Mouse (Mus musculus): ENCODE measurements around the gene Kifc5b. TPM values are rescaled to one million over a fixed set of nuclear protein-coding genes. Genes with fewer than 3 reads are reported as not detected.
"Not testable (repeated sequence)": the region's sequence is repeated elsewhere in the genome, so short reads cannot be mapped to it uniquely, and the experiment has no call there.

The Kifc5b gene
- polyA plus RNA-seq, 1 experiment from 2014 or later = 9.2 TPM

GRCm38 (mm10) chr17:26967477-26967876 lies 50.6 kb downstream of the Kifc5b start:
- Histone ChIP-seq H3K27ac (no peak overlapping the region), H3K27me3 (no peaks in the 10 kb centered on the region), H3K4me2 (no peak overlapping the region), H3K4me3 (no peak overlapping the region), H3K4me1 (peaks cover 15% of the 10 kb centered on the region), H3K9ac (no peak overlapping the region), H3K36me3 (ENCODE audit: poor library complexity, severe bottlenecking) (peaks cover 85% of the 10 kb centered on the region), H3K9me3 (replicated peaks) (no peaks in the 10 kb centered on the region)
- WGBS = 89% methylated on average over 6 of the region's 6 CpGs
- no peak for ATAC-seq

DNA sequence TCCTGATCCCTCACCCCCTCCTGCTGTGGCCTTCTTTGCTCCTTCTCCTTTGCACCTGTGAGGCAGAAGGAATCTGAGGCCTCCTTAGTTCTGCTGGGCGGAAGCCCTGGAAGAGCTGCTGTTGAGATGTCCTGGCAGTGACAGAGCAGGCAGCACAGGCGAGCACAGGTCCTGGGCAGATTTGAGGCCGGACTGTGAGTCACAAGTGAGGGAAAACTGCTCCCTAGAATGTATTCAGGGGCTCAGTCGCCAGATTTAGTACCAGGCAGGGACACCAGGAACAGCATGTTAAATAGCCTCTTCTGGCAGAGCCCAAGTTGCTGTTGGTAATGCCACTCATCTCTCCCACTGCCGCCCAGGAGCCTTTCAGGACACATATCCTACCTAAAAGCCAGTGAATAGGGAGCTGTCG lies 51.3 kb downstream of the Kifc5b start:
- ATAC-seq = no peak
- peaks cover 77% of the 10 kb centered on the region for H3K36me3 ChIP-seq (ENCODE audit: poor library complexity, severe bottlenecking)
- WGBS = 78% methylated on average over 6 of the region's 6 CpGs

DNA sequence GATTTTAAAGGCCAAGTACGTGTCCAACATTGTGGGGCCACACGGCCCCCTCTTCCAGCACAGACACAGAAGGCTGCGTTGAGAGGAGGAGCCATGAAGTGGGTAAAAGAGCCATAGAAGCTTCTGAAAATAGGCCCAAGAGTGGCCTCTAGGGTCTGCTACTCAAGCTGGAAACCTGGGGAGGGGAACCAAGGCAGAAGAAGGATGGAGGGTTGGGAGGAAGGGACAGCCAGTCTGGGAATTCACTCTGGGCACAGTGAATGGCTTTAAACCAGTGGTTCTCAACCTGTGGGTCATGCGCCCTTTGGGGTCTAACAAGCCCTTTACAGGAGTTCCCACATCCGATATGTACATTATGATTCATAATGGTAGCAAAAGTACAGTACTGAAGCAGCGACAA lies 52.4 kb downstream of the Kifc5b start:
- Histone ChIP-seq H3K4me2 (no peak overlapping the region), H3K4me1 (peaks cover 25% of the 10 kb centered on the region), H3K9me3 (replicated peaks) (no peaks in the 10 kb centered on the region), H3K27ac (no peak overlapping the region), H3K9ac (no peak overlapping the region), H3K27me3 (no peaks in the 10 kb centered on the region), H3K4me3 (no peak overlapping the region), H3K36me3 (ENCODE audit: poor library complexity, severe bottlenecking) (peaks cover 68% of the 10 kb centered on the region)
- WGBS = 84% methylated on average over 6 of the region's 6 CpGs
- no peak for ATAC-seq

More for the DNA sequence above, 51.3 kb downstream of the Kifc5b start:
- Histone ChIP-seq H3K4me1 (peaks cover 17% of the 10 kb centered on the region), H3K27ac (no peak overlapping the region), H3K4me3 (no peak overlapping the region), H3K4me2 (no peak overlapping the region), H3K9ac (no peak overlapping the region), H3K27me3 (no peaks in the 10 kb centered on the region), H3K9me3 (replicated peaks) (no peaks in the 10 kb centered on the region)

DNA sequence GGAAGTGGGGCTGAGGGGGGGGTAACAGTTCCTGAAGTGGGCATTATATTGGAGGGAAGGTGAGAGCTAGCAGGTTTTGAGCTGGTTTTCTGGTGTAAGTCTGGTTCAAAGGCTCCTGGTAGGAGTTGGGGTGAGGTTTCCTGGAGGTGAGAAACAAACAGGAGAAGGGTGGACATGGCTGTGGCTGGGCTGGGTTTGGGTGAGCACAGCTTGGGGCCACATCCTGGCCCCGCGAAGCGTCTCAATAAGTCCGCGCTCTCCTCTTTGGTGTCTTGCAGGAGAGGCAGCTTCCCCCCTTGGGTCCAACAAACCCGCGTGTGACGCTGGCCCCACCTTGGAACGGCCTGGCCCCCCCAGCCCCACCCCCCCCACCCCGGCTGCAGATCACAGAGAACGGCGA lies 53.3 kb downstream of the Kifc5b start:
- Histone ChIP-seq H3K4me1 (peaks cover 35% of the 10 kb centered on the region), H3K4me3 (no peak overlapping the region), H3K27me3 (no peaks in the 10 kb centered on the region), H3K27ac (no peak overlapping the region), H3K36me3 (ENCODE audit: poor library complexity, severe bottlenecking) (peaks cover 68% of the 10 kb centered on the region), H3K4me2 (no peak overlapping the region), H3K9me3 (replicated peaks) (no peaks in the 10 kb centered on the region), H3K9ac (no peak overlapping the region)
- 66% methylated on average over 6 of the region's 12 CpGs for WGBS
- no peak for ATAC-seq

- H3K4me2 ChIP-seq = peak overlapping the region; percentile 98
These were observed 54.5 kb downstream of the Kifc5b start for GRCm38 (mm10) chr17:26971247-26971905.

GRCm38 (mm10) chr17:26972107-26972506 lies 55.2 kb downstream of the Kifc5b start:
- H3K9ac ChIP-seq = peak overlapping the region; percentile 83
- no peaks in the 10 kb centered on the region for H3K9me3 ChIP-seq (replicated peaks)
- H3K36me3 ChIP-seq (ENCODE audit: poor library complexity, severe bottlenecking) = peaks cover 68% of the 10 kb centered on the region
- H3K4me3 ChIP-seq = peak overlapping the region; percentile 85
- peak overlapping the region; percentile 84; the same call in 1 of the 2 replicates for H3K27ac ChIP-seq
- no peaks in the 10 kb centered on the region for H3K27me3 ChIP-seq
- ATAC-seq = no peak
- H3K4me2 ChIP-seq = peak overlapping the region; percentile 98
- peaks cover 50% of the 10 kb centered on the region for H3K4me1 ChIP-seq
- 7% methylated on average over 3 of the region's 3 CpGs for WGBS

More at GRCm38 (mm10) chr17:26971247-26971905, 54.5 kb downstream of the Kifc5b start:
- Histone ChIP-seq H3K9me3 (replicated peaks) (no peaks in the 10 kb centered on the region), H3K9ac (peak overlapping the region; percentile 83; the same call in 1 of the 2 replicates), H3K27ac (no peak overlapping the region), H3K4me1 (peaks cover 46% of the 10 kb centered on the region), H3K4me3 (no peak overlapping the region), H3K27me3 (no peaks in the 10 kb centered on the region), H3K36me3 (ENCODE audit: poor library complexity, severe bottlenecking) (peaks cover 68% of the 10 kb centered on the region)
- 56% methylated on average over 8 of the region's 8 CpGs for WGBS
- no peak for ATAC-seq

- Histone ChIP-seq H3K4me3 (peak within 1 kb of the TSS; percentile 85), H3K4me2 (peak within 1 kb of the TSS; percentile 98), H3K36me3 (ENCODE audit: poor library complexity, severe bottlenecking) (peaks cover 66% of the 10 kb centered on the region), H3K9ac (peak within 1 kb of the TSS; percentile 86), H3K27me3 (no peaks in the 10 kb centered on the region), H3K27ac (peak within 1 kb of the TSS; percentile 84), H3K9me3 (replicated peaks) (no peaks in the 10 kb centered on the region), H3K4me1 (peaks cover 50% of the 10 kb centered on the region)
- ATAC-seq = peak; percentile 99
- WGBS = under 1% methylated on average over 75 of the region's 75 CpGs
These were observed 56.0 kb downstream of the Kifc5b start, which contains the start of gene Zbtb9 for GRCm38 (mm10) chr17:26972703-26973574. Gene Zbtb9 (plus strand): TSS chr17:26973167.

- Histone ChIP-seq H3K4me2 (peak overlapping the region; percentile 98), H3K4me3 (peak overlapping the region; percentile 85; the same call in 1 of the 2 replicates), H3K4me1 (peaks cover 50% of the 10 kb centered on the region), H3K27me3 (no peaks in the 10 kb centered on the region), H3K36me3 (ENCODE audit: poor library complexity, severe bottlenecking) (peaks cover 66% of the 10 kb centered on the region), H3K27ac (no peak overlapping the region), H3K9ac (no peak overlapping the region), H3K9me3 (replicated peaks) (no peaks in the 10 kb centered on the region)
- WGBS = 95% methylated on average over 15 of the region's 15 CpGs
- no peak for ATAC-seq
These were observed 57.7 kb downstream of the Kifc5b start for GRCm38 (mm10) chr17:26974547-26974946.

DNA sequence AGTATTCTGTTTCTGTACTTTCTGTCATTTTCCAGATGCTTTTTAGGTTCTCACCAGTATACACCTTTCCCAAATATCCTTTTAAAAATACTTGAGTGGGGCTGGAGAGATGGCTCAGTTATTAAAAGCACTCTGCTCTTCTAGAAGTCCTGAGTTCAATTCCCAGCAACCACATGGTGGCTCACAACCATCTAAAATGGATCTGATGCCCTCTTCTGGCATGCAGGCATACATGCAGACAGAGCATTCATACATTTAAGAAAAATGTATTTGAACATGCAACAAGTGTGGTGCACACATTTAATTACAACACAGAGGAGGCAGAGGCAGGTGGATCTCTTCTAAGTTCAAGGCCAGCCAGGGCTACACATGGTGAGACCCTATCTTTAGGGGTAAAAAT lies 58.5 kb downstream of the Kifc5b start:
- H3K9ac ChIP-seq = no peak overlapping the region
- H3K27ac ChIP-seq = no peak overlapping the region
- no peaks in the 10 kb centered on the region for H3K9me3 ChIP-seq (replicated peaks)
- H3K4me1 ChIP-seq = peaks cover 50% of the 10 kb centered on the region
- no peak overlapping the region for H3K4me3 ChIP-seq
- no peak for ATAC-seq
- H3K4me2 ChIP-seq = no peak overlapping the region; the same call in 1 of the 2 replicates
- H3K36me3 ChIP-seq (ENCODE audit: poor library complexity, severe bottlenecking) = peaks cover 62% of the 10 kb centered on the region
- no peaks in the 10 kb centered on the region for H3K27me3 ChIP-seq

GRCm38 (mm10) chr17:26977354-26977753 lies 60.5 kb downstream of the Kifc5b start:
- not testable (repeated sequence) for ATAC-seq; H3K9me3 ChIP-seq (replicated peaks); H3K27me3 ChIP-seq; H3K9ac ChIP-seq; H3K4me3 ChIP-seq; H3K27ac ChIP-seq; H3K4me2 ChIP-seq
- 93% methylated on average over 6 of the region's 6 CpGs for WGBS
- H3K36me3 ChIP-seq (ENCODE audit: poor library complexity, severe bottlenecking) = peaks cover 61% of the 10 kb centered on the region
- peaks cover 37% of the 10 kb centered on the region for H3K4me1 ChIP-seq

DNA sequence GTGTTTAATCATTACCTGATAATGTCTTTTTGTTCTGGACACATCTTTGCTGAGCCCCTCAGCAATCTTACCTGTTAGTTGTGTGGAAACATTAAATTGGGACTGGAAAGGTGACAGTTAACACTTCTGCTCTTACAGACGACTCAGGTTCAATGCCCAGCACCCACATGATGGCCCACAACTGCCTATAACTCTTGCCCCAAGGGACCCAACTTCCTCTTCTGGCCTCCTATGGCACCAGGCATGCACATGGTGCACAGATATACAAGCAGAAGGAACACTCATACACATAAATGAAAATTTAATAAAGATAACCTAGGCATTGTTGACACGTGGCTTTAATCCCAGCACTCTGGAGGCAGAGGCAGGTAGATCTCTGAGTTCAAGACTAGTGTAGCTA lies 62.5 kb downstream of the Kifc5b start:
- no peak overlapping the region for H3K9ac ChIP-seq
- 80% methylated on average over 2 of the region's 2 CpGs for WGBS
- no peaks in the 10 kb centered on the region for H3K27me3 ChIP-seq
- H3K4me3 ChIP-seq = no peak overlapping the region
- H3K9me3 ChIP-seq (replicated peaks) = no peaks in the 10 kb centered on the region
- no peak overlapping the region for H3K4me2 ChIP-seq
- peaks cover 60% of the 10 kb centered on the region for H3K36me3 ChIP-seq (ENCODE audit: poor library complexity, severe bottlenecking)
- ATAC-seq = no peak
- peaks cover 23% of the 10 kb centered on the region for H3K4me1 ChIP-seq
- no peak overlapping the region for H3K27ac ChIP-seq

DNA sequence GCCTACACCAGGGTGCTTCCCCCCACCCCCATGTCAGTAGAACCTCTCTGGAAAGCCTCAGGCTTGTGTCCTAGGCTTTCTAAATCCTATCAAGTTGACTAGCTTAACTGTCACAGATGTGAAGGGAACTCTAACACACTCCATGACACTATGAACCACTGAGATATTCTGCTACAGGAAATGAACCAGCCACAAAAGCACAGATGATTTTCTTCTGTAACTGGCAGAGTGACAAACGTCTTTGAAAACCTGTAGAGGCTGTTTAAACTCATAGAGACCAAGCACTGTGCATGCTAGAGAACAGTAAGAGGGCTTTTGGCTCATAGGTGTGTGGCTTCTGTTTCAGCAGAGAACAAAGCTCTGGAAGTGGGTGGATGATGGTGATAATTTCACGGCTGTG lies 64.2 kb downstream of the Kifc5b start:
- Histone ChIP-seq H3K9me3 (replicated peaks) (no peaks in the 10 kb centered on the region), H3K27me3 (no peaks in the 10 kb centered on the region), H3K4me1 (peaks cover 8% of the 10 kb centered on the region), H3K36me3 (ENCODE audit: poor library complexity, severe bottlenecking) (peaks cover 44% of the 10 kb centered on the region), H3K4me2 (no peak overlapping the region), H3K9ac (no peak overlapping the region), H3K4me3 (no peak overlapping the region), H3K27ac (no peak overlapping the region)
- ATAC-seq = no peak
- WGBS = 76% methylated on average over 2 of the region's 2 CpGs
